Mouse (Mus musculus) megakaryocyte, adult 5-6 weeks (primary cell): ENCODE measurements around the gene Defb45. TPM values are rescaled to one million over a fixed set of nuclear protein-coding genes. Genes with fewer than 3 reads are reported as not detected.

Source experiments
- ATAC-seq: 2 replicates; pipeline ENCODE4 v1.8.0; 2016; ENCODE audit warnings: mild to moderate bottlenecking, inconsistent platforms; ENCODE audit not compliant: poor library complexity, severe bottlenecking
- total RNA-seq, 2 experiments: library from RNA; stranded (forward) in 1 of 2; stranded (reverse) in 1 of 2; fragments of 153-499, 151-499 nt in 1 of 2; fragments of 221-1000, 200-1000 nt in 1 of 2; gene quantifications; 2 replicates each; pipeline versions ENCODE4 v1.2.3 to v1.2.4; 2015 to 2017

Defb45 gene
- total RNA-seq, 2 experiments from 2014 or later: not detected

GRCm38 (mm10) chr2:152612193-152612592 is 13.0 kb upstream of the Defb45 start:
- no peak for ATAC-seq

GRCm38 (mm10) chr2:152608719-152609118 is 9.5 kb upstream of the Defb45 start:
- no peak for ATAC-seq

GRCm38 (mm10) chr2:152607746-152608145 is 8.5 kb upstream of the Defb45 start:
- no peak for ATAC-seq

- no peak for ATAC-seq
Measured at GRCm38 (mm10) chr2:152604057-152604456, 4.9 kb upstream of the Defb45 start, which contains the start of gene Defb36. Defb36 (plus strand) TSS chr2:152604327.

- peak; percentile 45; the same call in 1 of the 2 replicates for ATAC-seq
Measured at GRCm38 (mm10) chr2:152601275-152601960, 2.2 kb upstream of the Defb45 start.

- ATAC-seq: no peak
Measured at GRCm38 (mm10) chr2:152600076-152600475, 877 bp upstream of the Defb45 start.

GRCm38 (mm10) chr2:152589021-152589420 is 10.2 kb downstream of the Defb45 start:
- no peak for ATAC-seq

GRCm38 (mm10) chr2:152588450-152588849 is 10.7 kb downstream of the Defb45 start:
- no peak for ATAC-seq

- ATAC-seq: no peak
Measured at GRCm38 (mm10) chr2:152586926-152587560, 12.2 kb downstream of the Defb45 start.

- ATAC-seq: no peak
Measured at GRCm38 (mm10) chr2:152580612-152581011, 18.6 kb downstream of the Defb45 start.

- ATAC-seq: no peak
Measured at GRCm38 (mm10) chr2:152580107-152580506, 19.1 kb downstream of the Defb45 start, which contains the start of gene Defb19. Defb19 (minus strand) TSS chr2:152580312.

GRCm38 (mm10) chr2:152573484-152573883 is 25.7 kb downstream of the Defb45 start:
- no peak for ATAC-seq

GRCm38 (mm10) chr2:152572114-152572794 is 26.9 kb downstream of the Defb45 start, which contains the start of gene Defb21:
Defb21 (plus strand) TSS chr2:152572744.
- ATAC-seq: no peak

GRCm38 (mm10) chr2:152570313-152570712 is 28.9 kb downstream of the Defb45 start:
- no peak for ATAC-seq

- ATAC-seq: no peak
Measured at GRCm38 (mm10) chr2:152569881-152570280, 29.3 kb downstream of the Defb45 start.

GRCm38 (mm10) chr2:152569038-152569437 is 30.2 kb downstream of the Defb45 start, which contains the start of gene Gm17416:
Gm17416 (plus strand) TSS chr2:152569338.
- no peak for ATAC-seq

GRCm38 (mm10) chr2:152556655-152557054 is 42.5 kb downstream of the Defb45 start:
- ATAC-seq: no peak

GRCm38 (mm10) chr2:152553774-152554423 is 45.3 kb downstream of the Defb45 start:
- no peak for ATAC-seq

GRCm38 (mm10) chr2:152548124-152548523 is 51.1 kb downstream of the Defb45 start:
- no peak for ATAC-seq

- peak; percentile 43; the same call in 1 of the 2 replicates for ATAC-seq
Measured at GRCm38 (mm10) chr2:152544691-152545090, 54.5 kb downstream of the Defb45 start.

- ATAC-seq: no peak
Measured at GRCm38 (mm10) chr2:152543478-152543877, 55.7 kb downstream of the Defb45 start.
